Mouse (Mus musculus): Measurements from ENCODE around the gene Slc39a11.

- TF ChIP-seq GATA1 (IDR thresholded peaks at IDR 0.05; ENCODE audit: low read length) (no peak), TAL1 (IDR thresholded peaks at IDR 0.05; ENCODE audit: low read length) (no peak)
Measured at GRCm38 (mm10) chr11:113437357-113437756, 212.5 kb downstream of the Slc39a11 start.
